Mouse (Mus musculus): ENCODE measurements around the gene Nt5e. TPM values are rescaled to one million over a fixed set of nuclear protein-coding genes. Genes with fewer than 3 reads are reported as not detected.

Gene Nt5e
- polyA plus RNA-seq, 1 experiment from 2014 or later: 1.9 TPM

- no peaks in the 10 kb centered on the region for H3K36me3 ChIP-seq (replicated peaks)
- no peak overlapping the region for H3K4me3 ChIP-seq
- 96% methylated on average over 2 of the region's 2 CpGs for WGBS
Observed at GRCm38 (mm10) chr9:88369666-88370065, 42.7 kb downstream of the Nt5e start.

DNA sequence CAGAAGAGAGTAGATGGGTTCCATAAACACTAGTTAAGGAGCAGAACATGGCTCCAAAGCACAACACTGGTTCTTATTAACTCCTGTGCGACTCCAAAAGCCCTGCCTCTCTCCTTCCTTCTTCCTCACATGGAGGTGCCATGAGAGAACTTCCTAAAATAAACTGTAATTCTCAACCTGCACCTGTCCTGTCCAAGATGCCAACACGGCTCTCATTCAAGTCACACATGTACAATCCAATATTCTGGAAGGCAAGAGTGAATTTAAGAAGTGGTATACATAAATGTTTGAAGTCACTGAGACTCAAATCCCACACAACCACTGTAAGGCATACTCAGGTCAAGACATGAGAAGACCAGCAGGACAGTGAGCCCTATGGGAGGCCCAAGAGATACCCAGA, 44.2 kb downstream of the Nt5e start:
- Histone ChIP-seq H3K4me3 (no peak overlapping the region), H3K27ac (replicated peaks) (no peak overlapping the region), H3K4me1 (no peaks in the 10 kb centered on the region), H3K36me3 (replicated peaks) (no peaks in the 10 kb centered on the region), H3K9me3 (no peaks in the 10 kb centered on the region), H3K27me3 (replicated peaks; ENCODE audit: low read depth, poor library complexity, severe bottlenecking) (no peaks in the 10 kb centered on the region)
- 80% methylated on average over 2 of the region's 2 CpGs for WGBS
- DNase-seq (ENCODE audit: low spot score): no peak

More at GRCm38 (mm10) chr9:88369666-88370065, 42.7 kb downstream of the Nt5e start:
- Histone ChIP-seq H3K4me1 (no peaks in the 10 kb centered on the region), H3K9me3 (no peaks in the 10 kb centered on the region), H3K27ac (replicated peaks) (no peak overlapping the region), H3K27me3 (replicated peaks; ENCODE audit: low read depth, poor library complexity, severe bottlenecking) (no peaks in the 10 kb centered on the region)
- no peak for DNase-seq (ENCODE audit: low spot score)

- Histone ChIP-seq H3K4me1 (no peaks in the 10 kb centered on the region), H3K27ac (replicated peaks) (no peak overlapping the region), H3K9me3 (no peaks in the 10 kb centered on the region), H3K27me3 (replicated peaks; ENCODE audit: low read depth, poor library complexity, severe bottlenecking) (no peaks in the 10 kb centered on the region), H3K36me3 (replicated peaks) (no peaks in the 10 kb centered on the region), H3K4me3 (no peak overlapping the region)
- DNase-seq (ENCODE audit: low spot score): no peak
- 86% methylated on average over 2 of the region's 2 CpGs for WGBS
Observed at GRCm38 (mm10) chr9:88373001-88373400, 46.0 kb downstream of the Nt5e start.

DNA sequence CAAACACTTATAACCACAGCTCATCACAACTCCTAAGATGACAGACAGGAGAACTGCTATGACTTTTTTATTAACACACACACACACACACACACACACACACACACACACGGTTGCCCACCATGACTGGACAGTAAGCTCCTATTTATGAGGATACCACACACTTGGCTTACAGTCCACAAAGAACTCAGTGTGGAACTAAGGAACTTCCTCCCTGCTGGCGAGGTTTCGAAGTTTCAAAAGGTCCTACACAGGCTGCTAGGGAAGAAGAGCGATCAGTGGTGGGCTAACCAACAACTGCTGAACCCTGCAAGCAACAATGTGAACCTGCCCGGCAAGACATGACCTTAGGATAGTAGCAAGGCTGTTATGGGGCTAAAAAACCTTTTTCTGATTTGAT, 50.5 kb downstream of the Nt5e start:
- Histone ChIP-seq H3K4me1 (no peaks in the 10 kb centered on the region), H3K9me3 (no peaks in the 10 kb centered on the region), H3K27me3 (replicated peaks; ENCODE audit: low read depth, poor library complexity, severe bottlenecking) (no peaks in the 10 kb centered on the region), H3K4me3 (no peak overlapping the region), H3K36me3 (replicated peaks) (peaks cover 22% of the 10 kb centered on the region), H3K27ac (replicated peaks) (no peak overlapping the region)
- 84% methylated on average over 5 of the region's 5 CpGs for WGBS
- no peak for DNase-seq (ENCODE audit: low spot score)

DNA sequence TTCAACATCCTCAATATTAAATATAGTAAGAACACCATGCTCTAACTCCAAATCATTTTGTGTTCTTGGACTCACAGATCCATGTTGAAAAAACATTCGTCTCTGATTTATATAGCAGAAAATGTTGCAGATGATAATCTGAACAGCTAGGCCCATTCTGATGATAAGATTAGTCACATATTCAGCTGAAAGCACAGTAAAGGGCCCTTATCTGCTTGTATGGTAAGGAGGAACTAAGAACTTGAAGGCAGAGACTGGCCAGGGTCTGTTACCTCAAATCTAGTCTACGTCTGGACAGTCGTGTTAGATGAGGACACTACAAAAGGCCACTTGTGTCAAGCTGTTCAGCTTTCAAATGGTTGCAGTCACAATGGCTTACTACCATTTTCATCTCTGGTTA, 52.1 kb downstream of the Nt5e start:
- WGBS: 79% methylated on average over 3 of the region's 3 CpGs
- peaks cover 34% of the 10 kb centered on the region for H3K36me3 ChIP-seq (replicated peaks)
- no peaks in the 10 kb centered on the region for H3K27me3 ChIP-seq (replicated peaks; ENCODE audit: low read depth, poor library complexity, severe bottlenecking)
- no peaks in the 10 kb centered on the region for H3K9me3 ChIP-seq
- H3K4me3 ChIP-seq: no peak overlapping the region
- no peaks in the 10 kb centered on the region for H3K4me1 ChIP-seq
- H3K27ac ChIP-seq (replicated peaks): no peak overlapping the region
- DNase-seq (ENCODE audit: low spot score): no peak

GRCm38 (mm10) chr9:88380076-88380475, 53.1 kb downstream of the Nt5e start:
- Histone ChIP-seq H3K4me3 (no peak overlapping the region), H3K4me1 (no peaks in the 10 kb centered on the region), H3K9me3 (no peaks in the 10 kb centered on the region), H3K27ac (replicated peaks) (no peak overlapping the region), H3K27me3 (replicated peaks; ENCODE audit: low read depth, poor library complexity, severe bottlenecking) (no peaks in the 10 kb centered on the region), H3K36me3 (replicated peaks) (peaks cover 39% of the 10 kb centered on the region)
- 81% methylated on average over 7 of the region's 7 CpGs for WGBS
- DNase-seq (ENCODE audit: low spot score): no peak

DNA sequence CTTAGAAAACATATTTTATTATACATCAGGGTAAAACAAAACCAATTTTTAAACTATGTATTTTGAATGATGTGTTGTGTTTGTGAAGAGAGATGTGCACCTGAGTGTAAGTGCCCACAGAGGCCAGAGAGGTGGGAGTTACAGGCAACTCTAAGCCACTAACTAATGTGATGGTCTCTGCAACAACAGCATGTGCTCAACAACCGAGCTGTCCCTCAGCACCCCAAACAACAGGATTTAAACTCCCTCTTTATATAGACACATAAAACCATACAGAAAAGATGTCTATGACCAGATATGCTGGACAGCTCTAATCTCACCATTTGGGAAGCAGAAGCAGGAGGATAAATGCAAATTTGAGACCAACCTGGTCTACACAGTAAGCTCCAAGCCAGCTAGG, 53.5 kb downstream of the Nt5e start:
- WGBS: 84% methylated on average over 1 of the region's 1 CpGs
- H3K4me1 ChIP-seq: no peaks in the 10 kb centered on the region

DNA sequence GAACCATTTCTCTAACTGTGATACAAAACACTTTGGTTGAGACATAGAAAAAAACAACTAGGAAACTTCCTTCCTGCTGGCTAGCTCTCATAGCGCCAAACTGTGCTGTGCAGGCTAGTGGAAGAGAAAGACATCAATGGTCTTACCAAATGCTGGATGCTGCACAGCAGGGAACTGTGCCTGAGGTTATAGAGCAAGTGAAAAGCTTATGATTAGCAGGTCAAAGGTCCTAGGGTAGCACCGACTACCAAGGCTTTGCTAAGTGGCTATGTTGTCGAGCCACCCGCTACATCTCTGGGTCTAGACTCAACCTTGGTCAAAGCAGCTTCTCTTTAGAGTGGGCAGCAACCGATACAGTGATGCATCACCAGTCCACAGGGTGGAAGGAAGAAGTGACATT, 61.8 kb downstream of the Nt5e start:
- H3K4me3 ChIP-seq: no peak overlapping the region
- no peak for DNase-seq (ENCODE audit: low spot score)
- WGBS: 49% methylated on average over 5 of the region's 5 CpGs

More for the DNA sequence above, 53.5 kb downstream of the Nt5e start:
- Histone ChIP-seq H3K27ac (replicated peaks) (no peak overlapping the region), H3K36me3 (replicated peaks) (peaks cover 39% of the 10 kb centered on the region), H3K27me3 (replicated peaks; ENCODE audit: low read depth, poor library complexity, severe bottlenecking) (no peaks in the 10 kb centered on the region), H3K9me3 (no peaks in the 10 kb centered on the region), H3K4me3 (no peak overlapping the region)
- DNase-seq (ENCODE audit: low spot score): no peak

DNA sequence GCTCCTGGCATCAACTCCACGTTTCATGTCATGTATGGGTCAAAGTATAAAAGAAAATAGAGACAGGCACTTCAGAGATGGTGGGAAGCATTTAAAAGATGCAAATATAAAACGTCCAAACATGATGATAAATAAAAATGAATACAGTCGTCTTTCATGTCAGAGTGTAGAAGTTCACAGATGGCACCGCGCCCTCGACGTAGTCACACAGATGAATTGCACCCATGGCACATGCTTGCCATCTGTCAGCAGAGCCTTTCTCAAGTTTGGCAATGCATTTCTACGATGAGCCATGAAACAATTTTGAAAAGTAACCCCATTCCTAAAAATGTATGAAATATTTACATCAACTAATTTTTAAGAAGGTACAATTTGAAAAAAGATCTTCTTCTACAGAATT, 67.9 kb downstream of the Nt5e start:
- no peak overlapping the region for H3K4me3 ChIP-seq
- H3K27ac ChIP-seq (replicated peaks): no peak overlapping the region
- H3K4me1 ChIP-seq: no peaks in the 10 kb centered on the region
- H3K36me3 ChIP-seq (replicated peaks): peaks cover 43% of the 10 kb centered on the region
- no peak for DNase-seq (ENCODE audit: low spot score)
- no peaks in the 10 kb centered on the region for H3K9me3 ChIP-seq
- no peaks in the 10 kb centered on the region for H3K27me3 ChIP-seq (replicated peaks; ENCODE audit: low read depth, poor library complexity, severe bottlenecking)
- WGBS: 90% methylated on average over 8 of the region's 8 CpGs

More for the DNA sequence above, 61.8 kb downstream of the Nt5e start:
- H3K4me1 ChIP-seq: no peaks in the 10 kb centered on the region
- no peaks in the 10 kb centered on the region for H3K9me3 ChIP-seq
- no peaks in the 10 kb centered on the region for H3K27me3 ChIP-seq (replicated peaks; ENCODE audit: low read depth, poor library complexity, severe bottlenecking)
- H3K36me3 ChIP-seq (replicated peaks): peaks cover 38% of the 10 kb centered on the region
- H3K27ac ChIP-seq (replicated peaks): no peak overlapping the region

DNA sequence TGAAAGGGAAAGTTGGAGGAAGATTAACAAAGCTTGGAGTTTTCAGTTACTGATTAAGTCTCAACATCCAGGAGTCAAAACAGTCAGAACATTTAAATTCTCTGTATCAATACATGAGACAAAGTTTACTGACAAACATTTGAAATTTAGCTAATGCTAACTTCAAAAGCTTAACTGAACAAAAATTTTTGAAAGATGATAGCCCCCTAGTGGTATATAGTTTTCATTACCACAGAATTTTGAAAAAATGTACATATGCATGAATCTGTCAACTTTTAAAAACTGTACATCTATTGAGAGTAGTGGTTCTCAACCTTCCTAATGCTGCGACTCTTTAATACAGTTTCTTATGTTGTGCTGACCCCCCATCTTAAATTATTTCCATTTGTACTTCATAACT, 71.5 kb downstream of the Nt5e start:
- no peak for DNase-seq (ENCODE audit: low spot score)

DNA sequence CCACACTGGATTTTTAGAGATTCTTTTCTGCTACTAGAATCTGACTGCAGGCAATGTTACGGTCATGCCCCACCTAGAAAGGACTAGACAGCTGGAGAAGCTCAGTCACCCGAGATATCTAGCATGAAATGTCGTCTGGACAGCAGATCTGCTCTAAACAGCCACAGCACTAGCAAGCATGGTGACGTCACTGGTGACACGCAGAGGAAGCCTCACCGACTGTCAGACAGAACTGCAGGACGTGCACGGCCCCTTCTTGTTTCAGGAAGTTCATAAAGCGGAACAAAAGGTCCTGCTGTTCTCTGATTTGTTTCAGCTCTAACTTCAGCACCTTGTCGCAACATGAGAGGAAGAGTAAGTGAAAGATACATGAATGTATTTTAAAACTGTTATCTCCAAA, 77.1 kb downstream of the Nt5e start:
- Histone ChIP-seq H3K27ac (replicated peaks) (no peak overlapping the region), H3K27me3 (replicated peaks; ENCODE audit: low read depth, poor library complexity, severe bottlenecking) (no peaks in the 10 kb centered on the region), H3K9me3 (no peaks in the 10 kb centered on the region), H3K36me3 (replicated peaks) (peaks cover 29% of the 10 kb centered on the region), H3K4me1 (no peaks in the 10 kb centered on the region), H3K4me3 (no peak overlapping the region)
- DNase-seq (ENCODE audit: low spot score): no peak
- WGBS: 71% methylated on average over 10 of the region's 10 CpGs

More for the DNA sequence above, 71.5 kb downstream of the Nt5e start:
- H3K27ac ChIP-seq (replicated peaks): no peak overlapping the region
- H3K4me1 ChIP-seq: no peaks in the 10 kb centered on the region
- no peaks in the 10 kb centered on the region for H3K9me3 ChIP-seq
- WGBS: 83% methylated on average over 1 of the region's 1 CpGs
- no peak overlapping the region for H3K4me3 ChIP-seq
- H3K36me3 ChIP-seq (replicated peaks): peaks cover 41% of the 10 kb centered on the region
- H3K27me3 ChIP-seq (replicated peaks; ENCODE audit: low read depth, poor library complexity, severe bottlenecking): no peaks in the 10 kb centered on the region

GRCm38 (mm10) chr9:88404515-88404914, 77.5 kb downstream of the Nt5e start:
- Histone ChIP-seq H3K4me1 (no peaks in the 10 kb centered on the region), H3K27me3 (replicated peaks; ENCODE audit: low read depth, poor library complexity, severe bottlenecking) (no peaks in the 10 kb centered on the region), H3K27ac (replicated peaks) (no peak overlapping the region), H3K9me3 (no peaks in the 10 kb centered on the region), H3K36me3 (replicated peaks) (peaks cover 34% of the 10 kb centered on the region), H3K4me3 (no peak overlapping the region)
- DNase-seq (ENCODE audit: low spot score): no peak
- WGBS: 92% methylated on average over 6 of the region's 6 CpGs

- no peaks in the 10 kb centered on the region for H3K4me1 ChIP-seq
- H3K27ac ChIP-seq (replicated peaks): no peak overlapping the region
- H3K27me3 ChIP-seq (replicated peaks; ENCODE audit: low read depth, poor library complexity, severe bottlenecking): no peaks in the 10 kb centered on the region
- DNase-seq (ENCODE audit: low spot score): no peak
- no peaks in the 10 kb centered on the region for H3K9me3 ChIP-seq
- H3K4me3 ChIP-seq: no peak overlapping the region
- 95% methylated on average over 2 of the region's 2 CpGs for WGBS
- peaks cover 21% of the 10 kb centered on the region for H3K36me3 ChIP-seq (replicated peaks)
Observed at GRCm38 (mm10) chr9:88409978-88410377, 83.0 kb downstream of the Nt5e start.

- Histone ChIP-seq H3K9me3 (no peaks in the 10 kb centered on the region), H3K4me3 (no peak overlapping the region), H3K27ac (replicated peaks) (no peak overlapping the region), H3K4me1 (no peaks in the 10 kb centered on the region), H3K27me3 (replicated peaks; ENCODE audit: low read depth, poor library complexity, severe bottlenecking) (no peaks in the 10 kb centered on the region), H3K36me3 (replicated peaks) (peaks cover 19% of the 10 kb centered on the region; the same call in 1 of the 2 replicates)
- DNase-seq (ENCODE audit: low spot score): no peak
- WGBS: 76% methylated on average over 1 of the region's 1 CpGs
Observed at GRCm38 (mm10) chr9:88416752-88417151, 89.8 kb downstream of the Nt5e start.
